Mouse (Mus musculus) megakaryocyte, embryonic 14.5 days (primary cell): ENCODE data around the gene Rab7b. TPM values are rescaled to one million over a fixed set of nuclear protein-coding genes. Genes with fewer than 3 reads are reported as not detected.

Experiments used
- H3K27me3 ChIP-seq: replicated peaks from 2 replicates; pipeline ENCODE3; 2012; ENCODE audit warnings: inconsistent platforms
- H3K36me3 ChIP-seq: replicated peaks from 2 replicates; pipeline ENCODE3; 2012; ENCODE audit warnings: low read length, inconsistent platforms, mixed read lengths
- H3K4me1 ChIP-seq: 2 replicates; pipeline ENCODE4 v1.6.1; 2012; ENCODE audit warnings: inconsistent platforms
- H3K4me3 ChIP-seq: replicated peaks from 2 replicates; pipeline ENCODE3; 2012; ENCODE audit warnings: moderate library complexity, mild to moderate bottlenecking, inconsistent platforms
- H3K9me3 ChIP-seq: 2 replicates; pipeline ENCODE4 v1.6.1; 2012; ENCODE audit warnings: inconsistent platforms
- FLI1 ChIP-seq: IDR thresholded peaks from 2 replicates; pipeline ENCODE4 v1.6.1; 2012; ENCODE audit warnings: low read length, inconsistent platforms, mixed read lengths
- GATA1 ChIP-seq: IDR thresholded peaks from 3 replicates; pipeline ENCODE4 v1.6.1; 2012; ENCODE audit warnings: mixed read lengths, low read length, inconsistent platforms, borderline replicate concordance
- polyA plus RNA-seq: library from polyadenylated mRNA; stranded (reverse); fragments of >175 nt; gene quantifications from 2 replicates; pipeline ENCODE4 v1.2.3, GENCODE M21; 2012; ENCODE audit warnings: low replicate concordance; ENCODE audit not compliant: insufficient read depth

Gene Rab7b
- polyA plus RNA-seq, result 2.3 TPM in 1 of 2 replicates, not detected in the other

DNA sequence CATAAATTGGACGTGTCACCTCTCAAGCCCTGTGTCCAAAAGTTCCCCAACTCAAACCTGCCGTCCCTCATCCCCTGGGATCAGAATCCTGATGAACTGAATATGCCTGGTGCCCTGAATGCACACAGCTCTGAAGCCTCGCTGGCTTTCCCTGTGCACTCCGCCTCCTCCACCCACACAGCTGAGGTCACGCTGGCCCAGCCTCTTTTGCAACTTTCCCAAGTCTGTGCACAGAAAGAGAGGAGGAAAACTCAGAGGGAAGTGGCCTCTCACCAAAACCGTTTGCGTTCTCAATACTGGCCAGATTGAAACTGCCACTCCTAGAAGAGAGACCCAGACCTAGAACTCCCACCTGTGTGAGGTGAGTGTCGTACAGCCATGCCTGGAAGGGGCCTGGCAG lies at the start of gene Rab7b:
TSS of gene Rab7b (plus strand) at position 221 of the 400 bp plus-strand sequence.
- H3K27me3 ChIP-seq, result peaks cover 3% of the 10 kb centered on the region
- H3K4me3 ChIP-seq, result peak within 1 kb of the TSS; percentile 85
- H3K36me3 ChIP-seq, result no peaks in the 10 kb centered on the region
- peaks cover 54% of the 10 kb centered on the region for H3K4me1 ChIP-seq
- H3K9me3 ChIP-seq, result no peaks in the 10 kb centered on the region
- TF ChIP-seq FLI1 (no peak), GATA1 (no peak)

DNA sequence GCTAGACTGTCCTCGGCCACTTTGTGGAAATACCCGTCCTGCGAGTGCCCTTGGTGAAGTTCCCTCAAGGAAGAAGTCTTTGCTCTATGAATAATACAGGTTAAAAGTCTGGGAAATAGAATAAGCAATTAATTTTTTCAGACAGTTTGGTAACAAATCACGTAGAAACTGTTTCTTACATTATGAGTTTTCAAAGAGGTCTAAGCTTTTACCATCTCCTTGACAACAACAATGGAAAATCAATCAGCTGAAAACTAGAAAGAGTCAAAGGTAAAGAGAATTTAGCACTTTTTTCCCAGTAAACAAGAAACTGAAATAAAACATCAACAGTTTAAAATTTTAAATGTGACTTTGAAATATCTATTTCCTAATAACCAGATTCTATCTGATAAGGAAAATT lies 48.4 kb upstream of the Rab7b start:
- no peaks in the 10 kb centered on the region for H3K36me3 ChIP-seq
- no peaks in the 10 kb centered on the region for H3K27me3 ChIP-seq
- H3K4me3 ChIP-seq, result no peak overlapping the region
- TF ChIP-seq GATA1 (no peak), FLI1 (no peak)
- peaks cover 4% of the 10 kb centered on the region; the same call in 1 of the 2 replicates for H3K4me1 ChIP-seq
- H3K9me3 ChIP-seq, result no peaks in the 10 kb centered on the region

DNA sequence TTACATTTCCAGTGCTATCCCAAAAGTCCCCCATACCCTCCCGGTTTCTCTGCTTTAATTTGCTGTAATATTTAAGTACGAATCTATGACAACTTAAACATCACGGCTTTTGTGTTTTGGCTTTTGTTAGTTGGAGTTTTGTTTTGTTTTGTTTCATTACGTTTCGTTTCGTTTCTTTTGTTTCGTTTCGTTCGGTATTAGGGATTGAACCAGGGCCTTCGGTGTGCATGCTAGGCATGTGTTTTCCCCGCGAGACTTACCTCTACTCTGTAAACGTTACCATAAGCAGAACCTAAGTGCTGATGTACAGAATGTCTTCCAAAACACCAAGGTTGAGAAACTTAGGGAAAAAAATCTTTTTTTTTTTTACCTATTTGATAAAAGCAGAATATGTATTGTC lies 46.9 kb upstream of the Rab7b start:
- TF ChIP-seq GATA1, result no peak
- no peak for TF ChIP-seq FLI1

DNA sequence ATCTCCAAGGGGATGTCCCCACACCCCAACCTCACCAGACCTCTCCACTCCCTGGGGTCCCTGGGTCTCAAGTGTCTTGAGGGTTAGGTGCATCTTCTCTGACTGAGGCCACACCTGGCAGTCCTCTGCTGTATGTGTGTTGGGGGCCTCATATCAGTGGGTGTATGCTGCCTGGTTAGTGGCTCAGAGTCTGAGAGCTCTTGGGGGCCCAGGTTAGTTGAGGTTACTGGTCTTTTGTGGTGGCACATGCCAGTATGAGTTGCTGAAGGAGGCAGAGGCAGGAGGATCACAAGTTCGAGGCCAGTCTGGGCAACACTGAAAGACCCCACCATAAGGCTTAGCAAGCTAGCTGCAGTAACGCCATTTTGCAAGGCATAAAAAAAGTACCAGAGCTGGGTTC lies 46.2 kb upstream of the Rab7b start:
- Histone ChIP-seq H3K9me3 (no peaks in the 10 kb centered on the region), H3K36me3 (no peaks in the 10 kb centered on the region), H3K27me3 (no peaks in the 10 kb centered on the region), H3K4me3 (no peak overlapping the region), H3K4me1 (peaks cover 4% of the 10 kb centered on the region; the same call in 1 of the 2 replicates)
- no peak for TF ChIP-seq GATA1
- no peak for TF ChIP-seq FLI1

More for the DNA sequence above, 46.9 kb upstream of the Rab7b start:
- no peak overlapping the region for H3K4me3 ChIP-seq
- no peaks in the 10 kb centered on the region for H3K9me3 ChIP-seq
- H3K4me1 ChIP-seq, result peaks cover 4% of the 10 kb centered on the region; the same call in 1 of the 2 replicates
- no peaks in the 10 kb centered on the region for H3K27me3 ChIP-seq
- H3K36me3 ChIP-seq, result no peaks in the 10 kb centered on the region

DNA sequence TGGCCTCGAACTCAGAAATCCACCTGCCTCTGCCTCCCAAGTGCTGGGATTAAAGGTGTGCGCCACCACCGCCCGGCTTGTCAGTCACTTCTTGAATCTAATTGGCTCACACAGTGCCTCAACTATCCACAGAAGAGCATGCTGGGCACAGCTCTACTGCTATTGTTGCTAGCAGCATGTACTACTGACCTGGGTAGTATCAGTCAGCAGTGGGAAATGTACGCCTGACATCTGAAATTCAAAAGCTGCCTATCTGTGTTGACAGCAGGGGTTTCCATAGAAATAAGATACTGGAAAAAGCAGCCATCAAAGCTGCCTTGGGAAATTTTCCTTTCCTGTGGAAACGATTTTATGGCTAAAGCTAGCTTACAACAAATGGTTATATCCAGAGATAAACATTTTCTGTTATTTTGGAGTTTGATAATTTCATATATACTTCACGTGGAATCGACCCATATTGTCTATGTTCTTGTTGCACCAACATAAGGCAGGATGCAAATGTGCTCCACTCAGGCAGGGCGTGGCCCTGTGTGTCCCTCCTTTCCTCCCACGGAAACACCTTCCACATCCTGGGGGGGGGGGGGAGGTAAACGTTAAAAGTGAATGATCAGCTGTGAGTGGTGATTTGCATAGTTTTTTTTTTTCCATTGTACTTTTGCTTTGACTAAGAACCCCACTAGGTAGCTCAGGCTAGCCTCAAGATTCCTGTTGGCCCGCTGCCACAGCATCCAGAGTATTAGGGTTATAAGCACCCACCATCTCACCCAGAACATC lies 35.6 kb upstream of the Rab7b start:
- Histone ChIP-seq H3K36me3 (no peaks in the 10 kb centered on the region), H3K4me3 (no peak overlapping the region), H3K4me1 (peaks cover 4% of the 10 kb centered on the region), H3K9me3 (no peaks in the 10 kb centered on the region), H3K27me3 (peaks cover 3% of the 10 kb centered on the region)
- TF ChIP-seq FLI1 (no peak), GATA1 (no peak)

DNA sequence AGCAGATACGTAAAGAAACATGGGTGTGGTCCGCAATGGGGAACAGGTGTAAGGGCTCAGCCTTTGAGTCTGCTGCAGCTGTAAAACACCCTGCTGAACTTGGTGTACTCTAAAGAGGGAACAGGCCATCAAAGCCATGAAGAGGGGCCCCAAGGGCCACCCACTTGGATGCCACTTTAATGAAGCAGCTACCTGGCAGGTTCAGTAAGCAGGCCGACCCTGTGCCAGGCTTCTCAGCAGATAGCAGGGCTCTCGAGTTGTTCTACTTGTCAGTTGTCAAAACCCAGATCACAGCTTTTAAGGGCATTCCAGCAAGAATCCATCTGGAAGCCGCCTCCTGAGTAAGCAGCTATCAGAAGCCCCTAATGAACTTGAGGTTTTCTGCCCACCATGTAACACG lies 32.9 kb upstream of the Rab7b start:
- Histone ChIP-seq H3K4me3 (no peak overlapping the region), H3K27me3 (peaks cover 9% of the 10 kb centered on the region), H3K9me3 (no peaks in the 10 kb centered on the region), H3K36me3 (no peaks in the 10 kb centered on the region), H3K4me1 (peaks cover 8% of the 10 kb centered on the region)
- no peak for TF ChIP-seq FLI1
- no peak for TF ChIP-seq GATA1

DNA sequence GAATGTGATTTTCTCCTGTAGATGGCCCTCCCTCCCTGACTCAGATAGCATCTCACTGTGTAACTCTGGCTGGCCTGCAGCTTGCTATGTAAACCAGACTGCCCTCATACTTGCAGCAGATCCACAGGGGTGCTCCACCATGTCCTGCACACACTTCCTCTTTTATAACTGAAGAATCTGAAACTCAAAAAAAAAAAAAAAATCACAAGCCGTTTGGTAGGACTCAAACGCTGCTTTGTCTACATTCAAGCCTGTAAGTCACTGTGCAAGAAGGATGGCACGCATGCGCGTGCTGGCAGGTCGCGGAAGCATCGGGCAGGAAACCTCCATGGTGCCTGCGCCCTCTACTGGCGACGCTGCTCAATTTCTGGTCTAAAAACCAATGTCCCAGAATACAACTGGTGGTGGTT lies 30.5 kb upstream of the Rab7b start:
- Histone ChIP-seq H3K36me3 (no peaks in the 10 kb centered on the region), H3K27me3 (peaks cover 13% of the 10 kb centered on the region), H3K4me1 (peaks cover 9% of the 10 kb centered on the region), H3K9me3 (no peaks in the 10 kb centered on the region), H3K4me3 (peak overlapping the region; percentile 87)
- TF ChIP-seq GATA1 (no peak), FLI1 (no peak)

DNA sequence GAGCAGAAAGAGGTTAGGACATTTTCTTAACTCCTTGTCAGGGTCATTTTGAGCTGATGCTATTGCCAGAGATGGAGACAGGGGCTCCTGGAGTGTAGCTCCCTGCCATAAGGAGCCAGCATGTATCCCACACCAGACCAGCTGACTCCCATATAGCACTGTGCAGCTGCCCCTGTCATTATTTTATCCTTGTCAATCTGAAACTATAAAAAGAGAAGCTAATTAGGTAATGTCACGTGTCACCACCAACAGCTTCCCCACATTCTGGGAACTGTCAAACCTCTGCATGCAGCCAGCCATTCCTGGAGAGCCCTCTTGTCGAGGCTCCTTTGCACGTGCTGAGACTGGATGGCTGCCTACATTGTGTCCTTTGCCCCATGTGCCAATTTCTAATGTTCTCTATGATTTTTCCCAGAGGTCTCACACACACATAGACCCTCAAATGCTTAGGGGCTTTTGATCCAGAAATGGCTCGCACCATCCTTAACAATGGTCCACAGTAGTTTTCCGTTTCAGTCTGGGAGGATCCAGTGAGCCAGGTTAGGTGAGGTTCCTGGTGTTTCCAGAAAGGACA lies 28.9 kb upstream of the Rab7b start:
- peaks cover 17% of the 10 kb centered on the region for H3K4me1 ChIP-seq
- TF ChIP-seq FLI1 (no peak), GATA1 (no peak)
- H3K36me3 ChIP-seq, result no peaks in the 10 kb centered on the region
- H3K27me3 ChIP-seq, result peaks cover 17% of the 10 kb centered on the region
- no peaks in the 10 kb centered on the region for H3K9me3 ChIP-seq
- H3K4me3 ChIP-seq, result no peak overlapping the region

DNA sequence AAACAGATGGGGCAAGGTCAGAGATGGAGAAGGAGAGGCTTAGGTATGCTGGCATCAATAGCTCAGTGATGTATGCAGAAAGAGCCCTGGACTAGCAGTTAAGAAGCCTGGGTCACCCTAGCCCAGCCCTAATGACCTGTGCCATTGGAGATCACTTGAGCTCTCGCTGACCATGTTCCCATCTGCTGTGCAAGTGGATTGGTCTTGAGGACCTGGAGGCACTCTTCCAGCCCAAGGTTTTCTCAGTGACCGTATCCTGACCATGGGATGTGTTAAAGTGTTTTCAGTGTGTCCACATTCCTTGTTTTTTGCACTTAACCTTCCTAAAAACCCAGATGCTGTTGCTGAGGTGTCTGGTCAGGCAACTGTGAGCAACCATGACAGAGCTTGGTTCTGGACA lies 28.2 kb upstream of the Rab7b start:
- Histone ChIP-seq H3K4me3 (no peak overlapping the region), H3K27me3 (peaks cover 17% of the 10 kb centered on the region), H3K36me3 (no peaks in the 10 kb centered on the region), H3K9me3 (no peaks in the 10 kb centered on the region), H3K4me1 (peaks cover 17% of the 10 kb centered on the region)
- TF ChIP-seq FLI1 (0 out of 2 replicates have a peak, but pooled peaks have one; percentile 3), GATA1 (no peak)

DNA sequence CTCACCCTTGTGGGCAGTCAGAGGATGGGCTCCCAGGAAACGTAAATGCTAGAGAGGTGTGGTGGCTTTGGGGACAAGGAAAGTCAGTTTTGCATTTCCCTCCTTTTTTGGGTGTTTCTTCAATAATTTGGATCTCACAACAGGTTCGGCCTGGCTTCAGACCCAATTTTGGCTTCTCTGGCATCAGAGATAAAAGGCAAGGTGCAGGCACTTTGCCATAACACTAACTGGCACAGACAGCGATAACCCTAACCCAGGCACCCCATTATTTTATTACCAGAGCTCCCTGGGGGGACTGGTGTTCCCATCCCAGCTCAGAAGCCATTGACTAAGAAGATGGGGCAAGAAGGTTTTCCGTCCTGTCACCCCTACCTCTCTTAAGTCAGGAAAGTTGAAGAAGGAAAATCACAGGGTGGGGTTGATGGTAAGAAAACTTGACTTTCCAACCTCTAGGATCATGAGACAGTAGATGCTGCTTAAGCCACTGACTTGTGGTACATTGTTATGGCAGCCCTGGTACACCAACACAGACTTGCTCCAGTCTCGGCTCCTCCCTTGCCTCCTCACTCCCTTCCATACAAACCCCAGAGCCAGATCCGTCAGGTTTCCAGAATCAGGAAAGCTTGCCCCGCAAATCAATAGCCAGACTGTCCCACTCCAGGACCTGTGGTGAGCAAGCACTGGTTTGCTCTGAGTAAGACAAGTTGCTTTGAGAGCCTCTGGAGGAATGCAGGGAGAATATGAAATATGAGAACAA lies 27.6 kb upstream of the Rab7b start:
- TF ChIP-seq GATA1 (no peak), FLI1 (no peak)
- Histone ChIP-seq H3K36me3 (no peaks in the 10 kb centered on the region), H3K9me3 (no peaks in the 10 kb centered on the region), H3K4me3 (no peak overlapping the region), H3K4me1 (peaks cover 17% of the 10 kb centered on the region), H3K27me3 (peaks cover 20% of the 10 kb centered on the region)
